Mouse (Mus musculus) c-Kit-positive CD71-positive TER-119-positive erythroid progenitor cells, embryonic 14.5 days (primary cell): ENCODE data around the gene Macrod1.
A peak's percentile ranks its signal among the peaks of the same experiment; 100 is the strongest.
"Not testable (repeated sequence)": the region's sequence is repeated elsewhere in the genome, so short reads cannot be mapped to it uniquely, and the experiment has no call there.

Experiments used
- DNase-seq: peaks from one replicate; pipeline ENCODE4 v3.0.0-alpha.2; 2013; ENCODE audit warnings: low spot score

The Macrod1 gene

GRCm38 (mm10) chr19:7057126-7057721 lies 614 bp downstream of the Macrod1 start:
- peak; percentile 43 for DNase-seq

GRCm38 (mm10) chr19:7057722-7058207 lies 1.2 kb downstream of the Macrod1 start:
- peak; percentile 76 for DNase-seq

GRCm38 (mm10) chr19:7058541-7058940 lies 1.9 kb downstream of the Macrod1 start:
- no peak for DNase-seq

- no peak for DNase-seq
These were observed 5.5 kb downstream of the Macrod1 start for GRCm38 (mm10) chr19:7062110-7062509.

DNA sequence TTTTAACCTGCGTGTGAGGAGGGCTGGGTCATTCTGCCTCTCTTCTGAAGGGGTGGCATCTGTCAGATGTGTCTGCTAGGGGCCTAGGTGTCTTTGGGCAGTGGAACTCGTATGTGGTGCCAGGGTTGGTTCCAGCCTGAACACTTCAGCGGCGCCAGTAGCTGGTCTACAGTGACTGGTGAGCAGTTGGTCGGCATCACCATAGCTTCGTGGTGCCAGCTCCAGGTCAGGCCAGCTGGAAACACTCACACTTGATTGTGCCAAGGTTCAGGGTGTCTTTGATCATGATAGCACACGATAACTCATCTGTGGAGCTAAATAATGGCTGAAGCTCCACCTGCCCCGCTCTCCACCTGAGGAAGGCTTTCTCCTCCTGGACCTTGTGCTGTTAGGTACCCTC lies 6.3 kb downstream of the Macrod1 start:
- DNase-seq, result no peak

DNA sequence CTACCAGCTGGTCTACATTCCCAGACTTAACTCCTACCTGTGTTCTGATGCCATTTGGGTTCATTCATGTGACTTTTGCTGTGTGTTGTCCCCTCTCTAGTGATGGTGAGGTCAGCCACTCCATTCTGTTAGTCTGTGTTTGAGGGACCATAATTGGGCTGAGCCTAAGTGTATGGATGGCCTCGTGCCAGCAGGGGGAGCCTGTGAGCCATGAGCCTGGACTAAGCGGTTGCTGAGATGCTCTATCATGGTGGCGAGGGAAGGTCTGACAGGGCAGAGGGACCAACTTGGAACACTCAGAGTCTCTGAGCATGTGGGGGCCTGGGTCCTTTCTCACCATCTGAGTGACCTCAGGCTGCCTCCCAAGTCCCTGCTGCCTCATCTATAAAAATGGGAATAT lies 8.0 kb downstream of the Macrod1 start:
- peak; percentile 78 for DNase-seq

DNA sequence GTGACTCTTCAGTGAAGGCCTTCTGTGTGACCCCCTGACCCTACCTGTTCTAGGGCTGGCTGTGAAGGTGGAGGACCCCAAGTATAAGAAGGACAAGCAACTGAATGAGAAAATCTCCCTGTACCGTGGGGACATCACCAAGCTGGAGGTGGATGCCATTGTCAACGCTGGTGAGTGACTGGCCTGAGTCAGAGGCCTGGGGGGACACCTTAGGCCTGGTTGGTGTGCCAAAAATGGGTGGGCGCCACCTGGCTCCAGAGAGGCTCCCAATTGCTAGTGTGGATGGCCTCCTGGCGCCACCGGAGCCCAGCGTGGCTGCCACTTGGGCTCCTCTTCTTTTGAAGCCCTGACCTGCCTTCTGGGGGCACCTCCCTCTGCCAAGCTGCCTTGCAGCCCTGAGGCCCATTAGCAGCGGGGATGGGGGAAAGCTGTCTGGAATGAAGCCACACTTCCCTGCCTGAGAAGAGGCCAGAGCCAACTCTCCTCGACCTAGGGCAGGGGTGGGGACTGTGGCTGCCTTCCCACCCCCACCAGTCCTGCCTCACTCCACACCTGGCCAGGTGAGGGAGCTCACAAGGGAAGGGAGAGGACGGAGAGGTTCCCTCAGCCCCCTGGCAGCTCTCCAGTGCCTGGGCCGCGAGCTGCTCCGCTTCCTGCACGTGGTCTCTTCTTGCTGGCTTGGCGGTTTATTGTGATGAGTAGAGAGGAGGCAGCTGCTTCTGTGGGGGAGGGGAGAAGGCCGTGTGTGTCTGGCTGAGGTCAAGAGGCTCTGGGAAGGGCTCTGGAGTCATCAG lies 9.6 kb downstream of the Macrod1 start:
- no peak for DNase-seq

DNA sequence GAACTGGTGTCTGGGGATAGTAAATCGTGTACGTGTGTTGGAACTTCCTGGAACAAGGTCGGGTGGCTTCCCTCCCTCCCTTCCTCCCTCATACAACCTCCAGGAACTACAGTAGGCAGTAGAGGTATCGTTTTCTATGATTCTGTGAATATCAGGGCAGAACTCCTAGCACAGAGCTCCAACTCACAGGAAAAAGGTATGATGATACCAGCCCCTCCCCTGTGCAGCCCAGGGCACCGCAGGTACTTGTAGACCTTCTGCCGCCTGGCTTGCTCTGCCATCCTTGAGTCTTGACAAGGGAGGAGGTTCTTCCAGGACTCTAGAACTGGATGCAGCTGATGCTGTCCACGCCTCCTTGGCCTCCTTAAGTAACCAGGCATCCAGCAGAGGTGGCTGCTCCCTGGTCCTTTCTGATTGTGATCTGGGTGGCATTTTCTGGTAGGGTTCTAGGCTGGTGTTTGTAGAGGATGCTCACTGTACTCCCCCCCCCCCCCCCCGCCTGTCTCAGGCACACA lies 10.3 kb downstream of the Macrod1 start:
- peak; percentile 29 for DNase-seq

DNA sequence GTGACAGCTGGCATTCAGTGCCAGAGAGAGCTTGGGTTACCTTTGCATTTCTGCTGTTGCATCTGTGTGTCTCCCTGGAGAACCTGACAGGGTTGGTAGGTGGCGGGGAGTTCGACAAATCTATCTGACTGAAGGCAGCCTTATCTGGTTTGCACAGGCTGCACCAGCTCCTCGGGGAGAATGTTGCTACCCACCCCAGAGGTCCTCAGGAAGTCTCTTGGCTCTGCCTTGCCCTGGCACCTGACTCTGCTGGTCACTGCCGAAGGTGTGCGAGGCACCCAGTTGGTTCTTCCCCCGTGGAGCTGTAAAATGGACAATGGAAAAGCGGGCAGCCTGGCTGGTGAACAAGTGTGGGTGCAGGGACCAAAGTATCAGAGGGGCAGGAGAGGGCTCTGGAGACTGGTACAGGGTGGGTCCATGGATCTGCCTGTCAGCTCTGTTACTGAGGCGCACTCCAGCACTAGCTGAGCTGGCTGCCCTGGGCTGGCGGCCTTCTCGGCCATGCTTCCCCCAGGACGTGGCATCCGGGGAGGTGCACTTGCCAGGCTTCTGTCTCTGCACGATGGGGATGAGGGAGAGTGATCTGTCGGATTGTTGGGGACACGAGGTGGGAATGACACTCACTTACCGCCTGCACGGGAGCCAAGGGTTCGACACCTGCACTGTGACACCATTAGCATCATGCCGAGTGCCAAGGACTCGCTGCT lies 10.9 kb downstream of the Macrod1 start:
- DNase-seq, result peak; percentile 63

DNA sequence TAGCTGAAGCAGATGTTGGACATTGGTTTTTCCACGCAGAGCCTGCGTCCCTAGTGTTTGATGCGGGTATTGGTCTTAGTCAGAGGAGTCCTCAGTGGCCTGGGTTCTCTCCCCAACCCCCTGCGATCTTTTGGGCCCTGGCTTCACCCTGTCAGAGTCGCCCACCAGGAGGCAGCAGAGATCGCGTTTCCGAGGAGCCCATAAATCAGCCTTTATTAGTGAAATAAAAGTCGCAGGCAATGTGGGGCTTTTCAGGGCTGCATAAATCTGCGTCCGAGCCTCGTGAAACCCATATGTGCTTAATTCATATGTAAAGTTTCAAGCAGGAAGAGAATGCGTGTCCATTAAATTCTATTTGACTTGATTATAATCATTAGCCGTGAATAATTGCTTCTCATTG lies 11.5 kb downstream of the Macrod1 start:
- peak; percentile 68 for DNase-seq

- DNase-seq, result no peak
These were observed 12.3 kb downstream of the Macrod1 start for GRCm38 (mm10) chr19:7068661-7069531.

DNA sequence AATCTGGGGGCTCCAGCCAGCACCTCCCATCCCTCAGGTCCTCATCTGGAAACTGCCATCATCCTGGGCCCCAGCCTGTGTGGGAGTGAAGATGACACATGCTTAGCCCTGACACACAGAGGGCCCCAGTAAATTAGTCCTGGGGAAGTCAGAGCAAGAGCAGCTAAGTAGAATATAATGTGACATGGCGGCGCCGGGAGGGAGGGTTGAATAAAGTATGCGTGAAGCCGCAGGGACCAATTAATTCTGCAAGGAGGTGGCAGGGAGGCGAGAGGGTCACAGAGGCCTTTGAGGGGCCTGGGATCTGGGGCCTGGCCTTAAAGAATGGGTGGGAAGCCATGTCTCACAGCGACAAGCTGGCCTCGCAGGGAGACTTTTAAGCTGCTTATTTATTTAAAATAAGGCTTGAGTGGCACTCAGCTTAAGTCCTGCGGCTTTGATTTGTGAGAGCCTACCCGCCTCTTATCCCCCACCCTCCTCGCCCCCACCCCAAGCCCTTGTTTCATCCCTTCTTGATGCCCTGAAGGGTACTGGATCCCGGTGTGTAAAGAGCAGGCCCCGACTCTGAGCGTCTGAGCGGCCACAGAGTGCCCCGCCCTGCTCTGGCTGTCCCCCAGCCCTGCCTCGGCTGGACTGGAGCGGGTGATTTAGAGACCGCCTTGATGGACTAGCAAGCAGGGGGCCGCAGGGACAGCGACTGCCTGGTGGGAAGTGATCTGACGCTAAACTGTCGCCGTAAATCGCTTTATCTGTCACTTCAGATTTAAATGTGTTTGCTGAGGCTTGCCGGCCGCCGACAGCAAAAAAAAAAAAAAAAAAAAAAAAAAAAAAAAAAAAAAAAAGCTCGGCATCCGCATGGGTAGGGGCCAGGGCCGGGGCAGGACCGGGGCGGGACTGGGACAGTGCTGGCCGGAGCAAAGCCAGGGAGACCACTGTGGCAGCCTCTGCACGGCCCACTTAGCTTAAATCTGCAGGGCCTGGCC lies 13.5 kb downstream of the Macrod1 start:
- DNase-seq, result no peak

- no peak for DNase-seq
These were observed 14.2 kb downstream of the Macrod1 start for GRCm38 (mm10) chr19:7070775-7071174.

DNA sequence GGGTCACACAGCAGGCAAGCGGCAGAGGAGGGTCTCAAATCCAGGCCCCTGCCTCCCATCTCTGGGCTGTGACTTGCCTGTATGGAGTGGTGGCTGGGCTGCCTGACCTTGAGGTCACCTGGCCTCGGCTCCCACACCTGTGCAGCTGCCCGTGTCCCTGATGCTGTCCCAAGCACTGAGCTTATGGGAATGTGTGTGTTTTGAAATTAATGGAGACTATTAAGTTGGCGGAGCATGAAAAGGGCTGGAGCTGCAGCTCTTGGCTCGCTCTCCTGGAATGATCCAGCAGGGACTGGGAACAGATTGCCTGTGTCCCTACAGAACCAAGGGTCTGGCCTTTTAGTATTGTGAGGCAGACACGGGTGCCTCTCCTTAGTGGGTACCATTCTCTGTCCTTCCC lies 15.6 kb downstream of the Macrod1 start:
- DNase-seq, result no peak

- no peak for DNase-seq
These were observed 17.6 kb downstream of the Macrod1 start for GRCm38 (mm10) chr19:7073997-7074781.

DNA sequence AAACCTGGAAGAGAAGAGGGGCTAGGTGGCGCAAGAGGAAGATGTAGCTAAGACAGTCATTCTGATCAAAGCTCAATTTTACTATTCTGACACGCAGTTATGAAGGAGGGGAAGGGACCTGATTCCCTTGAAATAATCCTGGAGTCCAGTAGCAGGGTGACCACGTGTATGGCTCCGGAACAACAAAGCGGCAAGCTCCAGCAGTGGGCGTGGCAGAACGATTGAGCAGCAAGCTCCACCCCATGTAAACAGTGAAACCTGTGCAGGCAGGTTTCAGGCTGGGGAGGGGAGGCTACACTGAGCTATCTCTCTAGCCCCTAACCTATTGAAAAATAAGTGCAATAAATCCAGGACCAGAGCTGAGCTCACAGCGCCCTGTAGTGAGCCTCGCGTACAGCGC lies 18.7 kb downstream of the Macrod1 start:
- not testable (repeated sequence) for DNase-seq

- DNase-seq, result no peak
These were observed 21.1 kb downstream of the Macrod1 start for GRCm38 (mm10) chr19:7077666-7078065.

DNA sequence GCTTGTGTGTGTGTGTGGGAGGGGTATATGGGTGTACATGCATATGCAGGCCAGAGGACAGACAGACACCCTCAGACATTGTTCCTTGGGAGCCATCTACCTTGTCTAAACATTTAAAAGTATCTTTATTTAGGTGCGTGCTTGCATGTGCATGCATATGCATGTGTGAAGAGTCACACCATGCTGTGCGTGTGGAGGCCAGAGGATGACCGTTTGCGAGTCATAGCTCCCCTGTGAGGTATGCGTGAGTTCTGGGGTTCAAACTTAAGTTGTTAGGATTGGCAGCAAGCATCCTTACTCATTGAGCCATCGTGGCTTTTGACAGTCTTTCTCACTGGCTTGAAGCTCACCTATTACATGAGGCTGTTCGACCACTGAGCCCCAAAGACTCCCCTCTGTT lies 21.7 kb downstream of the Macrod1 start:
- DNase-seq, result no peak

DNA sequence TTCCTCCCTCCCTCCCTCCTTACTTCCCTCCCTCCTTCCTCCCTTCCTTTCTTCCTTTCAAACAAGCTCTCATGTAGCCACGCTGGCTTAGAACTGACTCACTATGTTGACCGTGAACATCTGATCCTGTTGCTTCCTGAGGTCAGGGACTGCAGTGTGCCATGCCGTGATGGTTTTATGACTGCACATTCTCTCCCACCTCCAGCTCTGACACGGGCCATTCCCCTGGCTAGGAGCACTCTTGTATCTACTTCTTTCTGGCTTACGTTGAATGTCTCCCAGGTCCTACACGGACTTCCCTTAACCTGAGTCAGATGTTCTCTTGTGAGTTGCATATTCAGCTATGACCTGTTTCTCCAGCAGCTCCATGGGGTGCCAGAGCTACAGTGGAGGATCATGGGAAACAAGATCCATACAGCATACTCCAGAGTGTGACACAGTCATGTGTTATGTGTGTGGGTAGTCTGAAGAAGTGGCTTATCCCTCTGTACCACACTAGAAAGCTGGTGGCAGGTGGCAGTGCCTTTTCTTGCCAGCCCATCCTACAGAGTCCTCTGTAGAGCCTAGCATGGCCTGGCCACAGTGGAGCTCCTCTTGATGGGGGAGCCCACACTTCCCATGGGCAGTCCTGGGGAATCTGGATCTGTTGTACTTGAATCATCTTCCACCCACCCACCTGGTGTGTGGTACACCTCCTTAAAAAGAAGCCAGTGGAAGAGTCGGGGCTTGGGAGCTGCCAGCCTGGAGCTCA lies 25.1 kb downstream of the Macrod1 start:
- DNase-seq, result no peak
